Mouse (Mus musculus): ENCODE results near the gene Gm17364.
A peak's percentile ranks its signal among the peaks of the same experiment; 100 is the strongest.
"Not testable (repeated sequence)": the region's sequence is repeated elsewhere in the genome, so short reads cannot be mapped to it uniquely, and the experiment has no call there.

Gm17364 gene

DNA sequence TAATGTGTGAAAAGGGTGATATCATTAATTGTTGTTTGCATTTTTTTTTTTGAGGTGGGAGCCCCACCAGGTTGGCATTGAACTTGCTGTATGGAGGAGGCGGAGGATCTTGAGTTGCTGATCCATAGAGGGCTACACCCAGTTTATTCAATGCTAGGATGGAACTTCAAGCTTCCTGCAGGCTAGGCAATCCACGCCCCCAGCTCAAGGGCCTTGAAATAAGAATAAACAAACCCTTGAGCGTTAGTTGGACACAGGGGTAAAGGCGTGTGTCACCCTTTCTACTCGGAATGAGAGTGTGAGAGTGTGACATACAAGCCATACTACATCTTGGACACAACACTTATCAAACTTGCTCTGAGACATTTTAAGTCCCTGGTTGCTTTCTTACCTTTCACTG is 22.1 kb downstream of the Gm17364 start:
- peak; percentile 13 for DNase-seq (ENCODE audit: low spot score)

DNA sequence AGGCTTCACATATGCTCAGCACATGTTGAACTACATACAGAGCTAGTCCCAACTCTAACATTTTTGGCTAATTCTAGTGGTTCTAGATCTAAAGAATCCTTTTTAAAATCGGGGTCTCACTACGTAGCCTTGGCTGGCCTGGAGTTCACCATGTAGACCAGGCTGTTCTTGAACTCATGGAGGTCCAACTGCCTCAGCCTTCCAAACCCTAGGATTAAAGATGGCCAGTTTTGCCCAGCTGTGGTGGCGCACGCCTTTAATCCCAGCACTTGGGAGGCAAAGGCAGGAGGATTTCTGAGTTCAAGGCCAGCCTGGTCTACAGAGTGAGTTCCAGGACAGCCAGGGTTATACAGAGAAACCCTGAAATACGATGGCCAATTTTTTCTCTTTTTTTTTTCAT is 22.5 kb downstream of the Gm17364 start:
- not testable (repeated sequence) for DNase-seq (ENCODE audit: low spot score)

DNA sequence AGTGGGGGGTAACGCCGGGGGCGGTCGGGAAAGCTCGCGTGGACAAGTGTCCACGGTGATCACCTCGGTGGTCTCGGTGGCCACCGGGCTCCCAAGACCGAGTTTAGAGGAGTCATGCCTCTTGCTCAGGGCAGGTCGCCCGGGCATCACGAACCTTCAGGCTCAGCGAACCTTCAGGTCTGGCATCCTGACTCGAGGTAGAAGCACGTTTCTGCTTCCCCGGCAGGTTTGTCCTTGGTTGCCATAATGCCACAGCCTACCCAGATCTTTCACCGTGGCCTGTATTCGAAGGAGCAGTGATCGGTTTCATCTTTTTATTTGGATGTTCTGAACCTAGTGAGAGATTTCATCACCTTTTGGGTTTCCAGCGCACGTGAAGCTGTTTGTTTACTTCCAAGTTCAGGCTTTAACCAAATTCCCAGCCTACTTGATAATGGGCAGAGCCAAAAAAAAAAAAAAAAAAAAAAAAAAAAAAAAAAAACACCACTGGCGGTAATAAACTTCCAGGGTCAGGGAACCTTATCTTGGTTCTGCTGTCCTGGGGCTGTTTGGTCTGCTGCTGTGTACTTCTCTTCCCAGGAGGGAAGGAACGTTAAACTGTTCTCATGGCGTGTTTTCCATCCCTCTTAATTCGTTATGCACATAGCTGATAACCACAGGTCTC is 23.3 kb downstream of the Gm17364 start:
- peak; percentile 15 for DNase-seq (ENCODE audit: low spot score)

DNA sequence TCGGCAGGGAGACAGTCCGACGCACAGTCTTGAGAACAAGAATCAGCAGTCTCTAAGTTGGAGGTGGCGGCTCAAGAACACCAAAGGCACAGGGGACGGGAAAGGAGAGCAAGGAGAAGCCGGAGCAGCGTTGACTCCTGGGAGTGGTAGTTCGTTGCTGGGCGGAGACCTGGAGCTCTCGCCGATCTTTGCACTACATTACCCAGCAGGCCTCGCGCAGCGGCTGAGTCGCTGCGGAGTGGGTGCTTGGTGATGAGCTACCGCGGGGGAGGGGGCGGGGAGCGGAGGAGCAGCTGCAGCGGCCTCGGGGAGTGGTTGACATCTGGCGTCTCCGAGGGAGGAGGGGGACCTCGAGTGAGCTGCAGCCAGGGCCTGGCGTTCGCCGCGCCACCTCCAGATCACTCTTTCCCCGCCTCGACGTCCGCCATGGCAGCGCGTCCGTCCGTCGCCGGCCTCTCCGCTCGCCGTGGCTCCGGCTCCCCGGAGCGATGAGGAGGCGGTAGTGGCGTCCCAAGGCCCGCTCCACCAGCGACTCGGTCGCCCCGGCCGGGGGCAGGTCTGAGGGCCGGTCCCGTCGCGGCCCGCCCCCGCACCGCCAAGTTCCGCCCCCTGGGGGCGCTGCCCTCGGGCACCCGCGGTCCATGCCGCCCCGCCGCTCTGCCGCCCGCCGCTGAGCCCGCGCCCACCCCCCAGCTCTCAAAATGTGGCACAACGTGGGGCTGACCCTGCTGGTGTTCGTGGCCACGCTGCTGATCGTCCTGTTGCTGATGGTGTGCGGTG is 24.0 kb downstream of the Gm17364 start, which contains the start of gene Smim13:
Smim13 (plus strand) TSS at position 307 of the 780 bp plus-strand sequence.
- peak; percentile 94 for DNase-seq (ENCODE audit: low spot score)

DNA sequence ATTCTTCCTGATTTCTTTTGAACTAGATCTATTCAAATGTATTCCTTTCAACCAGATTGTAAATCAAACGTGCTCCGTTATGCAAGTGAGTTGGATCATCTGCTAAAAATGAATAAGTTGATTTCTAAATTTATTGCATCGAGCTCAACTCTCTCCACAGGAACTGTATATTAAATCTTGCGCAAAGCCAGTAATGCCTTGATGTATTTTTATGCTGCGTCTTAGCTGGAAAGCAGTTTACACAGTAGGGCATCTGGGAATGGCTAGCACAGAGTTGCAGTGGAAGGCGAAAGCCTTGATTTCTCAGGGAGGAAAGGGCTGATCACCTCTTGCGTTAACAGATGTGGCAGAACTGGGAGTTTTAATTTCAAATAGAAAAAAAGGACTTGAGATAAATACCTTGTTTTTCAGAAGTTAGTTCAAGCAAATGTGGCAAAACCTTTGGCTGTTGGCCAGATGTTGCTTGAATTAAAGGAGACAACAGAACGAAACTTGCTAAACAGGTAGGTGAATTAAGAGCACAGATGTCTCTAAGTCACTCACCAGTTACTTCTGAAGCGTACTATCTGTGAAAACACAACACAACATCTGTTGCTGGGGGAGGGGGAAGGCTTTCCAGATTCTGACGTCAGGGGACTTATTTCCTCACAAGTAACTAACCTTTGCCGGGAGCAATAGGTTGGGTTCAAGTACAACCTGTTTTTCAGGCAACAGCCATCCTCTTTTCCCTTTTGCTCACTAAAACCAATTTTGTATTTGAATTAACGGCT is 24.8 kb downstream of the Gm17364 start:
- no peak for DNase-seq (ENCODE audit: low spot score)

DNA sequence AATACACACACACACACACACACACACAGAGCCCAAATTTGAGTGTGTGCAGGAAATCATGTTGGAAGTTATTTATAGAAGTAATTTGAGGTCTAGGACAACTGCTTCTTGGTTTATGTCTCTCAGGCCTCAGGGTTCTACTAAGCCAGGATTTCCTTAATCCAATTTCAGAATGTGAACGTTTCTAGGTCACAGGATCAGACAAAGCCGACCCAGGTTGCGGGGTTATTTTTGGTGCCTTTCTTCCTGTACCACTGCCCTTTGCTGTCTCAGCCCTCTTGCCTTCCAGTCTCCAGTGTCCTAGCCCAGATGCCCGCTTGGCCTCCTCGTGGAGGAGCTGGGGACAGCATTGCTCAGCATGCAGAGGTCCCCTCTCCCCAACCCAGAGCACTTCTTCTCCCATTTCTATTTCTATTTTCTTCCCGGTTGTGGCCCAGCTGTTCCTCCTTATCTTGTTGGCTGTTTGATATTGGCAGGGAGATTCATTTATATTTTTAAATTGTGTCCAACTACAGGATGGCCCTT is 29.4 kb downstream of the Gm17364 start:
- peak; percentile 28 for DNase-seq (ENCODE audit: low spot score)

DNA sequence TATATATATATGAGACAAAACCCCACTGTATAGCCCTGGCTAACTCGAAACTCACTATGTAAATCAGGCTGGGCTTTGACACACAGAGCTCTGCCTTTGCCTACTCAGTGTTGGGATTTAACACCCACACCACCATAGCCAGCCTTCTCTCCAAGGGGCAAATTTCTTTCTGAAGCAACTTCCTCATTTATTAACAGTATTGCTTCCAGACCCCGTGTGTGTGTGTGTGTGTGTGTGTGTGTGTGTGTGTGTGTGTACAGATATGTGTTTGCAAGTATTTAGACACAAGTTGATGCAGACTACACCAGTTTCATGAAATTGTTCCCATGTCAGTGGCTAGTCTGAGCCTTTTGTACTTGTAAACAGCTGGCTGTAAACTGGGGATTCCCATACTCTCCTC is 32.2 kb downstream of the Gm17364 start:
- DNase-seq (ENCODE audit: low spot score): no peak

DNA sequence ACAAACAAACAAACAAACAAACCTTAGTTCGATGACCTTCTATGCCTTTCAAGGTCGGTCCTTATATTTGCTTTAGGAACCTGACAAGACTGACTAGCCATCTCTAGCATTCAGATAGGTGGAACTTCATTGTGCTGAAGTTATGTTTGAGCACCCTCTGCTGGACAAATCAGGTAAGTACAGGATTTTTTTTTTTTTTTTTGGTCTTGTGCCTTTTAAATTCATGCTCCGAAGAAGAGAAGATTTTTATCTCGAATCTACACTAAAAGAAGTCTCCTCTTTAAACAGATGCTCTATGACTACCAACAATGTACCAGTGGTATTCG is 35.0 kb downstream of the Gm17364 start:
- DNase-seq (ENCODE audit: low spot score): no peak

DNA sequence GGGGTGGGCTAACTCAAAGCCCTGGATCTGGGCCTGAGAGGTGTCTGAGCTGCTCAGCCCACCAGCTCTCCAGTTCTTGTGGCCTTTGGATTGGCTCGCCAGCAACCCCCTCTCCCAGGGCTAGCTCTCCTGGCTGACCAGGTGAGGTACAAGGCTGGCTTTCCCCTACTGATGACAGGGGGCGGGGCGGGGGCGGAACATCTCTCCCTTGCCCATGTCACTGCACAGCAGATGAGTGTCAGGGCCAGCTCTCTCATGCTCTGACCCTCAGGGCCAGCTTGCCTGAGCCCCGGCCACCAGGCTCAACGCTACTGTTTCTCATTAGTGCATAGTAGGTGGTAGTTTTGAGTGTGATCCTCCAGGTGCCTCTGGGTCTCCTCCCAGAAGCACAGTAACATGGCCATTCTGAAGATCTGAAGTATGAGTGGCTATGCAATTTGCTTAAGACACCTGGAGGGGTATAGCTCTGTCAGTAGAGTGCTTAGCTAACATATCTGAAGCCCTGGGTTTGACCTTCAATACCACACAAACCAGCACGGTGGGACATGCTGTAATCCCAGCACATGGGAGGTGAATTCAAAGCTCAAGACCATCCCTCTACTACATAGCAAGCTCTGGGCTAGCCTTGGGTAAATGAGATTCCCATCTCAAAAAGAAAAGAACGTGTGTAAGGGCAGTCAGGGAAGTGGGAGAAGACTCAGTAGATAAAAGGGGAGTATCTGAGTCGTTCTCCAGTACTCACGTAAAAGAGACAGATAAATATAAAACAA is 35.6 kb downstream of the Gm17364 start:
- DNase-seq (ENCODE audit: low spot score): no peak

DNA sequence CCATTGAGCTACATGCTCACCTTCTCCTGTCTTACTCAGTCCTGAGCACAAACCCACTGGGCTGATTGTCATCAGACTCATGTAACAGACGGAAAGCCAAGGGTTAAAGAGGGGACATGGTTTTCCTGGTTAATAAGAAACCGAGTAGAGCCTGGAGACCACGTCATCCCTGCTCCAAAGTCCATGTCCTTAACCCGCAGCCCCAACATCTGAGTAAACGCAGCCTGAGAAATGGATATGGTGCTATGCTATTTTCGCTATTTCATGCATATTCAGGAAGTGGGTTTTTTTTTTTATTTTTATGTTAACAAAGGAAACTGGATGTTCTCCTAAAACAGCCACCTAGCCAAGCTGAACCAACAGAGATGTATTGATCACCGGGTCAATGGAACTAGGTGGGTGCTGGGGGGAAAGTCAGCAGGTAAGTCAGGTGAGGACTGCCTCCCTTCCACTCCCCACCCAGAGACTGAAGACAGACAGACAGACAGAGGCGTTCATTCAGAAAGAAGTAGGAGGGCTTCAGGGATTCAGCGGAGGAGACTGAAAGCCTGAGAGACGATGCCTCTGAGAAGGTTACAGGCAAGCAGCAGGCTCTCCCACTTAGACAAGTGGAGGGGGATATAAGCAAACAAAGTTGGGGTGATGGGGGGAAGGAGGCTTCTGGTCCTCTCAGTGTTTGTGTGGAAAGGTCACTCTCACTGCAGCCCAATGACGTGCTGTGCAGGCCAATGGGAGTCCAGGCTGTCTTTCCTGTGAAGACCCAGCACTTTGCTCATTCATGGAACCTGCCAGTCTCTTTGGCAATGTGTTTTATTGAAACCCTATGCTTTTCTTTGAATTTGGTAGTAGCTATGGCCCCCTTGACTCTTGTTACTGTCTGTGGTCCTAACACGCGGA is 37.7 kb downstream of the Gm17364 start:
- DNase-seq (ENCODE audit: low spot score): no peak

DNA sequence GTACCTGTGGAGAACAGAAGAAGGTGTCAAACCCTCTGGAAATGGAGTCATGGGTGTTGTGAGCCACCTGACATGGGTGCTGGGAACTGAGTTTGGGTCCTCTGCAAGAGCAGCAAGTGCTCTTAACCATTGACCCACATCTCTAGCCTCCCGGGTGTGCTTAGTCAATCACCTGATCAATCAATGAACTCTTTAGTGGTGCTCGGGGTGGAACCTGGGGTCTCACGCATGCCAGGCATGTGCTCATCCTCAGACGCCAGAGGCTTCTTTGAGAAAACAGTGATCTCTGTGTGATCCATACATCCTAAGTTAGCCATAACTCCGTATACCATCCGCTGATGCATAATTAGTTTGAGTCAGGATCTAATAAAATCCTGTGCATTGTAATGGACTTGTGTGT is 38.6 kb downstream of the Gm17364 start:
- DNase-seq (ENCODE audit: low spot score): no peak

DNA sequence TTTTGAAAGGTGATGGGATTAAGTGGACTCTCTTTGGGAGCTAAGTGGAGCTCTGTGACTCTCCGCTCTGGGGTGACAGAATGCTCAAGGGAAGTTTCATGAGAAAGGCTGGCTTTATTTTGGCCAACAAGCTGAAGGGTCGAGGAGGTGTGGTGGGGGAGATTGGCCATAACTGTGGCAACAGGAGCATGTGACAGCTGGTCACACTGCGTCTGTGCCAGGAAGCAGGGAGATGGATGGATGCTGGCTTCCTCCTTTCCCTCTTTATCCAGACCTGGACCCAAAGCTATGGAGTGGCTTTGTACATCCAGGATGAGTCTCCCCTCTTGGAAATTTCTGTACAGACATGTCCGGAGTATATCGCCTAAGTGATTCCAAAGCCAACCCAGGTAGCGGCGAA is 40.5 kb downstream of the Gm17364 start:
- no peak for DNase-seq (ENCODE audit: low spot score)

DNA sequence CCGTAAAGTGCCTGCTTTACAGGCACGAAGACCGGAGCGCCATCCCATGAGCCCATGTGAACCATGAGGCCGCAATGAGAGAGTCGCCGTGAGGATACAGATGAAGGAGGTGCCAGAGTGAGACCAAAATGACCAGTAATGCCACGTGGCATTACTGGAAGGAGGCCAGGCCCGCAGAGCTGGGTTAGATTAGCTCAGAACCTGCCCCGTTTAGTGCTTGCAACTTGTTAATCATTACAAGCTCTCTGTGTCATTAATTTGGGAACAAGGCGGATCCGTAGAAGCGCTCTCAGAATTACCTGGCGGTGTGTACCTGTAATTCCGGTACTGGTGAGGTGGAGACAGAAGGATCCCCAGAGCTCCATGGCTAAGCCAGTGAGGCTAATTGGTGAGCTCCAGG is 41.6 kb downstream of the Gm17364 start:
- DNase-seq (ENCODE audit: low spot score): no peak

DNA sequence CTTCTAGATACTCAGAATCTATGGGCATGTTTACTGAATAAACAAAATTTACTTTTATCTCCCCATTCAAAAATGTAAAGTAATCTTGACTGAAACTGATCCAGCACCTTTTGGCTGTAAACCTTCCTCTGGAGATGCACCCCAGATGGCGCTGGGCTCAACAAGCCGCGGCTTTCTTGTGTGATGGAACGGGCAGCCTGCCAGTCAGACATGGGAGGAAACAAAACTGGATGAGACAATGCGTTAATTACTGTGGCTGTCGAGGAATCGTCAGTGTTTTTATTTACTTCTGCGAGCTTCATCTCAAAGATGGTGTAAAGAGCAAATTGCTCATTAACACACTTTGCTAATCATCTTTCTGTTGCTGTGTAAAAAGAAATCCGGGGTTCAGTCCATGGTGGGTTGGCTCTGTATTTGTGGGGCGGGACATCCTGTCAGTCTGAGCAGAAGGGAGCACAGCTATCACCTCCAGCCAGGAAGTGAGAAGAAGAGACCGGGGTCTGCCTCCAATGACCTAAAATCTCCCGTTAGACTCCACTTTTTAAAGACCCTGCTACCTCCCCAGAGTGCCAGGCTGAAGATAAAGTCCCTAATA is 42.3 kb downstream of the Gm17364 start:
- DNase-seq (ENCODE audit: low spot score): peak; percentile 13

DNA sequence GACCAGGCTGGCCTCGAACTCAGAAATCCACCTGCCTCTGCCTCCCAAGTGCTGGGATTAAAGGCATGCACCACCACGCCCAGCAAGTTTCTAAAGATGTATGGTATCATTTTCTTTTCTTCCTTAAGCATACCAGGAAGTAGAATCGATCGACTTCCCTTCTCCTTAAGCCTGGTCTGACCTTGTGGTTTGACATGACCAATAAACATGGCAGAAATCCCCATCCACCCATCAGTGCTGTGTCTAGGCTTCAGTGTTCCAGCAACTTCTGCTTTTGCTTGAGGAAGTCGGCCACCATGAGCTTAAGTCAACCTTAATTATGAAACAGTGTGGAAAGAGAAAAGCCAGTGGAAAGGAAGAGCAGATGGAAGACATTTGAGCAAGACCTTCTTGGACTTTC is 43.5 kb downstream of the Gm17364 start:
- DNase-seq (ENCODE audit: low spot score): no peak

DNA sequence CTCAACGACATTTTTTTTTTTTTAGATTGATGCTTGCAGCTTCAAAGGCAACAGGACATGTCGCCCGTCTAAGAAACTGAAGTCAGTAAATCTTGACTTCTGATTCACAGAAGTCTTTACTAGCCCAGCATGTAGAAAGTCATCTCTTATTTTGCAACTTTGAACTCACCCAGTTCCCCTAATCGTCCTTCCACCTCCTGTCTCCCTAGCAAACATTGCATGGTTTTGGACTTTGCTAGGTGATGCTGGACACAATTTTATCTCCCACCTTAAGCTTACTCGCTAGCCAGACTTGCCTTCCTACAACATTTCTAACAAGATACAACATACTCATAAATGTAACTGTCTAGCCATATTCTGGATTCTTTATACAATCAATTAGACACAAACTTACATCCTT is 45.7 kb downstream of the Gm17364 start:
- DNase-seq (ENCODE audit: low spot score): no peak

DNA sequence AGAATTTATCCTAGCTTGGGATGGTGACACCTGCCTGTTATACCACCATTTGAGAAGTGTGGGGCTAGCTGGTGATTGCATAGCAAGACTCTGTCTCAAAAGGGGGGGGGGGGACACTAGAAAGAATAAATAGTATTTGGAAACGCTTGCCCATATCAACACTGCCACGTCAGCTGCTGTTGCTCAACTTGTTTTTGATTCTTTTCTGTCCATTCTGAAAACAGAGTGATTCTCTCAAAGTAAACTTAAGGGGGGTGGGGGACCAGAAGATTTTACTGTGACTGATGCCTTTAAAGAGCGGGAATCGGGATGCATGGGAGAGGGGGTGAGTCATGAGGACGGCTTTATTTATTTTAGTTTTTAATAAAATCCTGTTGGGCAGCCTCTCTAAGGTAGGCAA is 47.3 kb downstream of the Gm17364 start:
- DNase-seq (ENCODE audit: low spot score): no peak
